Mouse (Mus musculus) forebrain, embryonic 12.5 days (tissue): Measurements from ENCODE around the gene Ccdc92b. TPM values are rescaled to one million over a fixed set of nuclear protein-coding genes. Genes with fewer than 3 reads are reported as not detected.
"Not testable (repeated sequence)": the region's sequence is repeated elsewhere in the genome, so short reads cannot be mapped to it uniquely, and the experiment has no call there.

Experiments
- ATAC-seq: fragments of 200-750 bp; cut with Nextera tagmentation; 2 replicates; pipeline ENCODE4 v1.8.0; 2017; ENCODE audit warnings: moderate TSS enrichment; ENCODE audit not compliant: low FRiP score
- H3K27ac ChIP-seq: fragments of 300-500 bp; sonication (generic); 2 replicates; pipeline ENCODE4 v1.5.1; 2016; ENCODE audit warnings: mild to moderate bottlenecking
- H3K27me3 ChIP-seq: fragments of 300-500 bp; sonication (generic); 2 replicates; pipeline ENCODE4 v1.6.1; 2016; ENCODE audit warnings: mild to moderate bottlenecking
- H3K36me3 ChIP-seq: fragments of 300-500 bp; sonication (generic); replicated peaks from 2 replicates; pipeline ENCODE4 v1.6.1; 2016; ENCODE audit warnings: mild to moderate bottlenecking
- H3K4me1 ChIP-seq: fragments of 300-500 bp; sonication (generic); 2 replicates; pipeline ENCODE4 v1.6.1; 2016
- H3K4me2 ChIP-seq: fragments of 300-500 bp; sonication (generic); 2 replicates; pipeline ENCODE4 v1.6.1; 2016; ENCODE audit warnings: mild to moderate bottlenecking, moderate library complexity
- H3K4me3 ChIP-seq: fragments of 300-500 bp; sonication (generic); replicated peaks from 2 replicates; pipeline ENCODE4 v1.5.1; 2016; ENCODE audit warnings: mild to moderate bottlenecking
- H3K9ac ChIP-seq: fragments of 300-500 bp; sonication (generic); 2 replicates; pipeline ENCODE4 v1.6.1; 2016; ENCODE audit warnings: mild to moderate bottlenecking
- H3K9me3 ChIP-seq: fragments of 300-500 bp; sonication (generic); 2 replicates; pipeline ENCODE4 v1.6.1; 2016
- WGBS: fragments of 180-500 bp; shearing (Covaris S2); methylation state at CpG from one replicate; pipeline ENCODE4 v1.1.7; 2016; 5-methylcytosine and 5-hydroxymethylcytosine counted together
- polyA plus RNA-seq: library from polyadenylated mRNA; unstranded; fragments of >200 nt; fragmentation: Nextera tagmentation; extraction: Ambion mirVana; gene quantifications from 2 replicates; pipeline ENCODE4 v1.2.1, GENCODE M21; 2016

Gene Ccdc92b
- 1.6 and 1.9 TPM in 2 replicates for polyA plus RNA-seq

DNA sequence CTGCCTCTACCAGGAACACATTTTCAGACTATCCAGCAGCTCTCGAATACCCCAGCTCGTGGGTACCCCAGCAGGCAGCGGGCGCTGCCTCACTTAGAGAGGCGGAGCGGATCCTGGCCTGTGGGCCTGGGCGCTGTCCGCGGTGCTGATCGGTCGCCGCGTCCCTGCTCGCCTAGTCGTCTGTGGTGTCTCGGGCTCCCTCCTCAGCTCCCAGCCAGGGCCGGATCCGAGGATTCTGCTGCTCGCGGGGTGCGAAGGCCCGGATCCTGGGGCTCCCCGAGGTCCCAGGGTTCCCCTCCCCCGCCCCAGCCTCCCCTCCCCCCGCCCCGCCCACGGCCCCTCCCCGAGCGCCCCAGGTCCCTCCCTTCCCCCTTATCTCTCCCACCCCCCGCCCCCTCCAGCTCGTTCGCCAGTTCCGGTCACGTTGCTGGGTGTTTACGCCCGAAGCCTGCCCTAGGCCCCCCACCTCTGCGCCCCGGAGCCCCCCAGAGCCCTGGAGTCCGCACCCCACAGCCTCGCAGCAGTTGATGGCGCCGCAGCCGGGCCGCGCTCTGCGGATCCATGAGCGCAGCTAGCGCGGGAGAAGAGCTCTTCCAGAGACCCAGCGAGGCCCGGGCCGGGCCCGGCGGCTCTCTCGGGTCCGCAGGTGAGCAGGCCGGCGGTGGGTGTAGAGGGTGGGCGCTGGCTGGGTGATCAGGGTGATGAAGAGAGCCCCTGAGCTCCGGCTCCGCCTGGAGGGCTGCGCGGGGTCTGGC lies at the start of gene Ccdc92b:
TSS of gene Ccdc92b (plus strand) at position 405 of the 755 bp plus-strand sequence.
- peak; percentile 82 for ATAC-seq
- WGBS: under 1% methylated on average over 55 of the region's 63 CpGs
- H3K9me3 ChIP-seq: no peaks in the 10 kb centered on the region
- peaks cover 14% of the 10 kb centered on the region for H3K4me1 ChIP-seq
- H3K4me2 ChIP-seq: peak within 1 kb of the TSS; percentile 77
- H3K4me3 ChIP-seq: peak within 1 kb of the TSS; percentile 56
- no peak within 1 kb of the TSS for H3K27ac ChIP-seq
- peaks cover 60% of the 10 kb centered on the region for H3K27me3 ChIP-seq
- peak within 1 kb of the TSS; percentile 59 for H3K9ac ChIP-seq
- no peaks in the 10 kb centered on the region for H3K36me3 ChIP-seq

DNA sequence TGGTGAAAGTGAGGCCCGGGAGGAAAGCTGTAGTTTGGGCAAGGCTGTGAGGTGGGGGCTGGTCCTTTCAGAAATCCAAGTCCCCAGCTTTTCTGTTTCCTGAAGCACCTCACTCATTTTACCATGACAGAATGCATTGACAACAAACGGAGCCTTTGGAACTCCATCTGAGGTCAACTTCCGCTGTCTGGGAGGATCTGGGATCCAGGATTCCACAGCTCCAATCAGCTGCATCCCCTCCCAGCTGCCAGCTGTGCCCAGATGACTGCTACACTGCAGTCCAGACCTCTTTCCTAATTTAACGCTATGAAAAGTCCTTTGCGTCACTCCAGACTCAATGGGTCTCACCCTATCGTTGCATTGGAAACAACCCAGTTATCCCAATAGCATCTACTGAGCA lies 49.7 kb upstream of the Ccdc92b start:
- Histone ChIP-seq H3K27ac (no peak overlapping the region), H3K36me3 (no peaks in the 10 kb centered on the region), H3K27me3 (no peaks in the 10 kb centered on the region), H3K9ac (no peak overlapping the region), H3K9me3 (no peaks in the 10 kb centered on the region), H3K4me1 (no peaks in the 10 kb centered on the region), H3K4me3 (no peak overlapping the region), H3K4me2 (no peak overlapping the region)
- ATAC-seq: no peak
- 77% methylated on average over 6 of the region's 6 CpGs for WGBS

- no peaks in the 10 kb centered on the region for H3K9me3 ChIP-seq
- H3K36me3 ChIP-seq: no peaks in the 10 kb centered on the region
- no peak overlapping the region for H3K27ac ChIP-seq
- ATAC-seq: no peak
- H3K4me1 ChIP-seq: peaks cover 6% of the 10 kb centered on the region; the same call in 1 of the 2 replicates
- no peak overlapping the region for H3K4me2 ChIP-seq
- H3K27me3 ChIP-seq: no peaks in the 10 kb centered on the region
- no peak overlapping the region for H3K9ac ChIP-seq
- no peak overlapping the region for H3K4me3 ChIP-seq
- WGBS: 76% methylated on average over 6 of the region's 6 CpGs
These were observed 46.8 kb upstream of the Ccdc92b start for GRCm38 (mm10) chr11:74572459-74573061.

- H3K27ac ChIP-seq: no peak overlapping the region
- no peaks in the 10 kb centered on the region for H3K27me3 ChIP-seq
- H3K4me1 ChIP-seq: peaks cover 6% of the 10 kb centered on the region; the same call in 1 of the 2 replicates
- 75% methylated on average over 4 of the region's 4 CpGs for WGBS
- no peaks in the 10 kb centered on the region for H3K36me3 ChIP-seq
- no peak overlapping the region for H3K4me2 ChIP-seq
- no peaks in the 10 kb centered on the region for H3K9me3 ChIP-seq
- no peak overlapping the region for H3K9ac ChIP-seq
- H3K4me3 ChIP-seq: no peak overlapping the region
- no peak for ATAC-seq
These were observed 44.5 kb upstream of the Ccdc92b start for GRCm38 (mm10) chr11:74574768-74575434.

DNA sequence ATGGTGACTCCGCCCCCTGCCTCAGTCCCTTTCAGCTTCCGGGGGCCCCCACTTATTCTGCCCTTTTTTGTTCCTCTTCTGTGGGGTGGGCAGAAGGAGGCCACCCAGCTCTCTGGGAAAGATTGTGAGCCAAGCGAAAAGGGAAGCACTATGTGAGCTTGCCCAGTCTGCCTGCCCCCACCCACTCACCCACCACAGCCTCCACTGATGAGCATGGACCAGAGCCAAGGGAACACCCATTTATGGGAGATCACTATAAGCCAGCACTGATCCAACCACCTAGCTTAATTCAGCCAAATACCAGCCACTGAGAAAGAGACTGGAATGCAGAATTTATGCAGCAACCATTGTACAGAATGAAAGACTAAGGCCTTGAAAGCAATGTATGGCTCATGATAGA lies 43.5 kb upstream of the Ccdc92b start:
- peak; percentile 14; the same call in 1 of the 2 replicates for ATAC-seq
- no peaks in the 10 kb centered on the region for H3K36me3 ChIP-seq
- WGBS: 75% methylated on average over 3 of the region's 3 CpGs
- H3K27me3 ChIP-seq: no peaks in the 10 kb centered on the region
- H3K9ac ChIP-seq: no peak overlapping the region
- no peak overlapping the region for H3K27ac ChIP-seq
- H3K9me3 ChIP-seq: no peaks in the 10 kb centered on the region
- H3K4me1 ChIP-seq: peaks cover 6% of the 10 kb centered on the region; the same call in 1 of the 2 replicates
- no peak overlapping the region for H3K4me2 ChIP-seq
- H3K4me3 ChIP-seq: no peak overlapping the region

DNA sequence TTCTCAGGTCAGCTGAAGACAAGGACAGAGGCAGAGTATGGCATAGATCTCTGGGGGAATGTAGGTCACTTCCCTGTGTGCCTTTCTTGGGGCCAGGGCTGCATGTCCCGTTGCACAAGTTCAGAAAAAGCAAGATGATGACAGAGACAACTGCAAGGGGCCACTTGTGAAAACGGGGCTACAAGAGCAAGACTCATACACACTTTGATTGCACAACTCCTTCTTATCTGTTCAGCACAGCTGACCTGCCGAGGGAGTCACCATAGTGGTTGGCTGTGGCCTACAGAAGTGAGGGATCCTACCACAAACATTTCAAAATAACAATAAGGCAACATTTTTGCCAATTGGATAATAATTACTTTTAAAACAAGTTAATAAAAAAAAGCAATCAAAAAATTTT lies 42.3 kb upstream of the Ccdc92b start:
- Histone ChIP-seq H3K4me3 (no peak overlapping the region), H3K4me2 (no peak overlapping the region), H3K36me3 (no peaks in the 10 kb centered on the region), H3K27ac (no peak overlapping the region), H3K9me3 (no peaks in the 10 kb centered on the region), H3K27me3 (no peaks in the 10 kb centered on the region), H3K9ac (no peak overlapping the region), H3K4me1 (peaks cover 6% of the 10 kb centered on the region; the same call in 1 of the 2 replicates)
- WGBS: 73% methylated on average over 3 of the region's 3 CpGs
- ATAC-seq: no peak

- 53% methylated on average over 4 of the region's 4 CpGs for WGBS
- not testable (repeated sequence) for H3K4me3 ChIP-seq, H3K4me1 ChIP-seq, H3K36me3 ChIP-seq, H3K9ac ChIP-seq, H3K27me3 ChIP-seq, ATAC-seq, H3K9me3 ChIP-seq, H3K27ac ChIP-seq, H3K4me2 ChIP-seq
These were observed 38.1 kb upstream of the Ccdc92b start for GRCm38 (mm10) chr11:74581333-74581732.

GRCm38 (mm10) chr11:74582464-74582863 lies 36.9 kb upstream of the Ccdc92b start:
- ATAC-seq: no peak
- no peaks in the 10 kb centered on the region for H3K36me3 ChIP-seq
- 87% methylated on average over 3 of the region's 3 CpGs for WGBS

DNA sequence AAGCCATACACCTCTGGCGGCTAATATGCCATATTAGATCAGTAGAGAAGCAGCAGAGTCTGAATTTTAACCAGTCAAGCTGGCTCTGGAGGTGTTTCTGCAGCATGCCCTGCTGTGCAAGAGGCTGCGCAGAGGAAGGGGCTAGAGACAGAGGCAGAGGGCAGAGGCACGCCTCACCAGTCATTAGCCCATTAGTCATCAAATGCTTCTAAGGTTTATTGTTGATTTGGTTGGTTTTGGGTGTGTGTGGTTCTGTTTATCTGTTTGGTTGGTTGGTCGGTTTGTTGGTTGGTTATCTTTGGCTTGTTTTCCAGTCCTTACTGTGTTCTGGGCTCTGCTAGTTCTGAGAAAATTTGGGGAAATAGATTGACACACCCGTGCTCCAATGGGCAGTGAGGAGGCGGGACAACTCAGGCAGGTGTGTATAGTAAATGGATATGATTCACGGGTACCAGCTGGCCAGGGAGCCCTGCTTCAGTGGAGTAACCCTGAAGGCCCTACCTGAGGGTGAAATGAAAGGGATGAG lies 35.5 kb upstream of the Ccdc92b start:
- no peak for ATAC-seq
- Histone ChIP-seq H3K27me3 (peaks cover 21% of the 10 kb centered on the region), H3K36me3 (no peaks in the 10 kb centered on the region), H3K27ac (no peak overlapping the region), H3K4me1 (peaks cover 3% of the 10 kb centered on the region; the same call in 1 of the 2 replicates), H3K4me2 (no peak overlapping the region), H3K4me3 (no peak overlapping the region), H3K9me3 (no peaks in the 10 kb centered on the region), H3K9ac (no peak overlapping the region)
- WGBS: 76% methylated on average over 7 of the region's 7 CpGs

More at GRCm38 (mm10) chr11:74582464-74582863, 36.9 kb upstream of the Ccdc92b start:
- Histone ChIP-seq H3K9ac (no peak overlapping the region), H3K27ac (no peak overlapping the region), H3K9me3 (no peaks in the 10 kb centered on the region), H3K27me3 (peaks cover 7% of the 10 kb centered on the region), H3K4me1 (peaks cover 3% of the 10 kb centered on the region; the same call in 1 of the 2 replicates), H3K4me2 (no peak overlapping the region), H3K4me3 (no peak overlapping the region)

GRCm38 (mm10) chr11:74584946-74585723 lies 34.3 kb upstream of the Ccdc92b start:
- H3K27ac ChIP-seq: no peak overlapping the region
- peaks cover 13% of the 10 kb centered on the region for H3K4me1 ChIP-seq
- no peaks in the 10 kb centered on the region for H3K36me3 ChIP-seq
- 74% methylated on average over 10 of the region's 10 CpGs for WGBS
- no peaks in the 10 kb centered on the region for H3K9me3 ChIP-seq
- no peak overlapping the region for H3K9ac ChIP-seq
- ATAC-seq: no peak
- no peak overlapping the region for H3K4me2 ChIP-seq
- peaks cover 34% of the 10 kb centered on the region for H3K27me3 ChIP-seq
- H3K4me3 ChIP-seq: no peak overlapping the region

DNA sequence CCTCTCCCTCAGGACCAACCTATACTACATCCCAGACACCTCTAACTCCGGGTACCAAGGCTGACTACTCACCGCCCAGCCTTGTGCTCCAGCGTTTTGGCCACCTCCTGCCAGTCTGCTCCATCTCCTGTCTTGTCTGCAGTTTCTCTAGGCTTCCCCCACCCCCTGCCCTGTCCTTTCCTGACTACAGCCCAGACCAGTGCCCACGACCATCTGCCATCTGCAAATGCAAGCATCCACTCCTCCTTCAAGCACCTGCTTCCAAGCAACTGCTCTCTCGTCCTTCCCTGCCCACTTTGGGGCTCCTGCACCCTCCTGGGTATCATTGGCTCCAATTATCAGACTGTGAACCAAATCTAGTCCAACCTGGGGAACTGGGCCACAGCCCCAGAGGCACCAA lies 33.0 kb upstream of the Ccdc92b start:
- Histone ChIP-seq H3K4me1 (peaks cover 15% of the 10 kb centered on the region), H3K36me3 (no peaks in the 10 kb centered on the region), H3K27me3 (peaks cover 47% of the 10 kb centered on the region), H3K4me2 (no peak overlapping the region), H3K4me3 (no peak overlapping the region), H3K9me3 (no peaks in the 10 kb centered on the region), H3K27ac (no peak overlapping the region), H3K9ac (no peak overlapping the region)
- ATAC-seq: no peak
- WGBS: 66% methylated on average over 5 of the region's 5 CpGs
